Mouse (Mus musculus): ENCODE data around the gene Atrip. TPM values are rescaled to one million over a fixed set of nuclear protein-coding genes. Genes with fewer than 3 reads are reported as not detected.

The Atrip gene
- polyA plus RNA-seq (2012; rRNA removed) (30.5 and 40.3 TPM in 2 replicates), polyA plus RNA-seq (2014; fragmentation: Nextera tagmentation; extraction: Ambion mirVana) (22.2 and 25.1 TPM in 2 replicates)

GRCm38 (mm10) chr9:109073661-109074573, at the start of gene Atrip:
Atrip (minus strand) TSS chr9:109074124.
- ATAC-seq (ENCODE audit: low FRiP score, low read depth) = peak; percentile 98
- Histone ChIP-seq H3K36me3 (ENCODE audit: control insufficient read depth, insufficient read depth, low read length) (peaks cover 35% of the 10 kb centered on the region), H3K9ac (ENCODE audit: low read depth, low read length, severe bottlenecking) (peak within 1 kb of the TSS; percentile 86), H3K4me1 (ENCODE audit: control insufficient read depth, insufficient read depth, low read length) (peaks cover 9% of the 10 kb centered on the region), H3K27ac (replicated peaks; ENCODE audit: low read depth, low read length) (peak within 1 kb of the TSS; percentile 76), H3K4me3 (replicated peaks; ENCODE audit: low read length) (peak within 1 kb of the TSS; percentile 84), H3K27me3 (ENCODE audit: control insufficient read depth, insufficient read depth, low read length) (no peaks in the 10 kb centered on the region), H3K9me3 (ENCODE audit: control insufficient read depth, low read length) (no peaks in the 10 kb centered on the region), H3K4me2 (replicated peaks; ENCODE audit: low read depth, low read length, severe bottlenecking) (peak within 1 kb of the TSS; percentile 89)
- under 1% methylated on average over 57 of the region's 57 CpGs for WGBS
- peak; percentile 67; the same call in 1 of the 2 replicates for TF ChIP-seq POLR2A (IDR thresholded peaks at IDR 0.05; ENCODE audit: borderline replicate concordance, extremely low read depth, insufficient read depth, insufficient read length)
- DNase-seq (ENCODE audit: low spot score) = peak; percentile 89

DNA sequence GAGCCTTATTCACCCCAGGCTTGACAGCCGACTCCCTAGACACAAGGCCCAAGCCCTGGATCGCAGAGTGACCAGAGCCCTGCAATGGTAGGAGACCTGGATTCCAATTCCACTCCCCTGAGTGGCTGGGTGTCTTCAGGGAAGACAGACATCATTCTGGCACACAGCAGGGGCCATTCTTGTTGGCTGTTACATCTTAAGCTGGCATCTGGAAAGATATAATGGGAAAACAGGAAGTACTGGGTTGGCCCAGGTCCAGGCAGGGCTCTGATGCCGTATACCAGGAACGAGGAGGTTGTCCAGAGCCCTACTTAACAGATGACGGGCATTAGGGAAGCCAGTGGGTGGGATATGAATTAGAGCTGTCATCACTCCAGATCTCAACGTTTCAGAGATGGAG, 49.3 kb upstream of the Atrip start:
- H3K9me3 ChIP-seq (ENCODE audit: control insufficient read depth, low read length) = no peaks in the 10 kb centered on the region
- no peaks in the 10 kb centered on the region for H3K4me1 ChIP-seq (ENCODE audit: control insufficient read depth, insufficient read depth, low read length)
- H3K4me3 ChIP-seq (replicated peaks; ENCODE audit: low read length) = no peak overlapping the region
- DNase-seq (ENCODE audit: low spot score) (no peak), ATAC-seq (ENCODE audit: low FRiP score, low read depth) (no peak)
- H3K27ac ChIP-seq (replicated peaks; ENCODE audit: low read depth, low read length) = no peak overlapping the region
- no peak overlapping the region for H3K4me2 ChIP-seq (replicated peaks; ENCODE audit: low read depth, low read length, severe bottlenecking)
- 34% methylated on average over 6 of the region's 6 CpGs for WGBS
- H3K27me3 ChIP-seq (ENCODE audit: control insufficient read depth, insufficient read depth, low read length) = no peaks in the 10 kb centered on the region
- TF ChIP-seq POLR2A (IDR thresholded peaks at IDR 0.05; ENCODE audit: borderline replicate concordance, extremely low read depth, insufficient read depth, insufficient read length) = no peak
- peaks cover 13% of the 10 kb centered on the region for H3K36me3 ChIP-seq (ENCODE audit: control insufficient read depth, insufficient read depth, low read length)
- no peak overlapping the region; the same call in 1 of the 2 replicates for H3K9ac ChIP-seq (ENCODE audit: low read depth, low read length, severe bottlenecking)

DNA sequence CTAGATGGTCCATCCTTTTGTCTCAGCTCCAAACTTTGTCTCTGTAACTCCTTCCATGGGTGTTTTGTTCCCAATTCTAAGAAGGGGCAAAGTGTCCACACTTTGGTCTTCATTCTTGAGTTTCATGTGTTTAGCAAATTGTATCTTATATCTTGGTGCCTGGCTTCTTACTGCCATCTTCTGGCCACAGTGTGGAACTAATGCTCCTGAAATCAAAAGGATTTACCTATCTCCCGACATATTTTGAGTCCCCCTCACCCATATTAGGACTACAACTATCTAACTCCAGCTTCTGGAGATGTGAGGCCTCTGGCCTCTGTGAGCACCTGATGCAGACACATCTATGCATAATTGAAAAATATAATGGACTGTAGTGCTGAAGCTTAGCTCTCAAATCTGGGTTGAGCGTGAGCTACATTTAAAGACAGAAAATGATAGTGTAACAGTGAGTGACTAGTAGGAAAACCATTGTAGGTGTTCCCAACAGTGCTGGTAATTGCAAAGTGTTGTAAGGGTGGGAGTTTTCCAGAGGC, 48.7 kb upstream of the Atrip start:
- H3K4me1 ChIP-seq (ENCODE audit: control insufficient read depth, insufficient read depth, low read length) = no peaks in the 10 kb centered on the region
- H3K4me3 ChIP-seq (replicated peaks; ENCODE audit: low read length) = no peak overlapping the region
- H3K4me2 ChIP-seq (replicated peaks; ENCODE audit: low read depth, low read length, severe bottlenecking) = no peak overlapping the region
- ATAC-seq (ENCODE audit: low FRiP score, low read depth) (no peak), DNase-seq (ENCODE audit: low spot score) (no peak)
- no peaks in the 10 kb centered on the region for H3K9me3 ChIP-seq (ENCODE audit: control insufficient read depth, low read length)
- 49% methylated on average over 2 of the region's 2 CpGs for WGBS
- no peak for TF ChIP-seq POLR2A (IDR thresholded peaks at IDR 0.05; ENCODE audit: borderline replicate concordance, extremely low read depth, insufficient read depth, insufficient read length)
- peaks cover 20% of the 10 kb centered on the region for H3K36me3 ChIP-seq (ENCODE audit: control insufficient read depth, insufficient read depth, low read length)
- H3K9ac ChIP-seq (ENCODE audit: low read depth, low read length, severe bottlenecking) = no peak overlapping the region
- no peak overlapping the region for H3K27ac ChIP-seq (replicated peaks; ENCODE audit: low read depth, low read length)
- no peaks in the 10 kb centered on the region for H3K27me3 ChIP-seq (ENCODE audit: control insufficient read depth, insufficient read depth, low read length)

- no peaks in the 10 kb centered on the region for H3K9me3 ChIP-seq (ENCODE audit: control insufficient read depth, low read length)
- H3K27me3 ChIP-seq (ENCODE audit: control insufficient read depth, insufficient read depth, low read length) = no peaks in the 10 kb centered on the region
- H3K27ac ChIP-seq (replicated peaks; ENCODE audit: low read depth, low read length) = no peak overlapping the region
- no peak overlapping the region for H3K4me3 ChIP-seq (replicated peaks; ENCODE audit: low read length)
- WGBS = 81% methylated on average over 6 of the region's 6 CpGs
- H3K4me2 ChIP-seq (replicated peaks; ENCODE audit: low read depth, low read length, severe bottlenecking) = no peak overlapping the region
- peaks cover 36% of the 10 kb centered on the region for H3K36me3 ChIP-seq (ENCODE audit: control insufficient read depth, insufficient read depth, low read length)
- no peak overlapping the region for H3K9ac ChIP-seq (ENCODE audit: low read depth, low read length, severe bottlenecking)
- no peak for TF ChIP-seq POLR2A (IDR thresholded peaks at IDR 0.05; ENCODE audit: borderline replicate concordance, extremely low read depth, insufficient read depth, insufficient read length)
- no peak for ATAC-seq (ENCODE audit: low FRiP score, low read depth)
- no peaks in the 10 kb centered on the region for H3K4me1 ChIP-seq (ENCODE audit: control insufficient read depth, insufficient read depth, low read length)
- no peak for DNase-seq (ENCODE audit: low spot score)
These were observed 47.0 kb upstream of the Atrip start for GRCm38 (mm10) chr9:109120956-109121355.

GRCm38 (mm10) chr9:109119571-109119970, 45.6 kb upstream of the Atrip start:
- WGBS = 88% methylated on average over 9 of the region's 9 CpGs
- no peaks in the 10 kb centered on the region for H3K27me3 ChIP-seq (ENCODE audit: control insufficient read depth, insufficient read depth, low read length)
- H3K27ac ChIP-seq (replicated peaks; ENCODE audit: low read depth, low read length) = no peak overlapping the region
- ATAC-seq (ENCODE audit: low FRiP score, low read depth) (no peak), DNase-seq (ENCODE audit: low spot score) (no peak)
- no peak overlapping the region for H3K9ac ChIP-seq (ENCODE audit: low read depth, low read length, severe bottlenecking)
- peaks cover 50% of the 10 kb centered on the region for H3K36me3 ChIP-seq (ENCODE audit: control insufficient read depth, insufficient read depth, low read length)
- H3K4me2 ChIP-seq (replicated peaks; ENCODE audit: low read depth, low read length, severe bottlenecking) = no peak overlapping the region
- no peaks in the 10 kb centered on the region for H3K9me3 ChIP-seq (ENCODE audit: control insufficient read depth, low read length)
- H3K4me1 ChIP-seq (ENCODE audit: control insufficient read depth, insufficient read depth, low read length) = no peaks in the 10 kb centered on the region
- TF ChIP-seq POLR2A (IDR thresholded peaks at IDR 0.05; ENCODE audit: borderline replicate concordance, extremely low read depth, insufficient read depth, insufficient read length) = no peak
- H3K4me3 ChIP-seq (replicated peaks; ENCODE audit: low read length) = no peak overlapping the region
